Comparison of ENCODE assay signal across 19 mouse cellular contexts in genomic region chr10:44356625-44357024, GRCm38 (mm10).
A peak's percentile ranks its signal among the peaks of the same experiment; 100 is the strongest.
DNase-seq lines count a peak whose midpoint lies in the region; ATAC-seq lines count a peak whose summit lies in the region.
"Had no signal": no experiment of that assay in that cellular context is flagged by ENCODE, and none has a peak within 500 bp of the region (broad histone marks: within the 10 kb centered on the region; RNA-seq: fewer than 3 reads in every experiment).

No protein-coding gene starts in this region.

- 94% methylated on average over 5 of the region's 5 CpGs for WGBS in midbrain, embryonic 11.5 days
- WGBS in midbrain, embryonic 14.5 days, result 94% methylated on average over 5 of the region's 5 CpGs

- no peaks in the 10 kb centered on the region for H3K27me3 ChIP-seq in midbrain, embryonic 11.5 days (ENCODE audit: control insufficient read depth, insufficient read depth, low read length)
- no peaks in the 10 kb centered on the region for H3K27me3 ChIP-seq in midbrain, embryonic 14.5 days (ENCODE audit: control insufficient read depth, insufficient read depth, low read length)
- H3K27me3 ChIP-seq: CH12.LX, Patski had no signal

- no peaks in the 10 kb centered on the region for H3K9me3 ChIP-seq in midbrain, embryonic 11.5 days (ENCODE audit: control insufficient read depth, low read length)
- H3K9me3 ChIP-seq in midbrain, embryonic 14.5 days (ENCODE audit: control insufficient read depth, low read length), result no peaks in the 10 kb centered on the region
- H3K9me3 ChIP-seq: G1E had no signal

- H3K4me1 ChIP-seq in midbrain, embryonic 11.5 days (ENCODE audit: control insufficient read depth, insufficient read depth, low read length), result no peaks in the 10 kb centered on the region
- peaks cover 4% of the 10 kb centered on the region; the same call in 1 of the 2 replicates for H3K4me1 ChIP-seq in midbrain, embryonic 14.5 days (ENCODE audit: control insufficient read depth, insufficient read depth, low read length)

- DNase-seq in heart, adult 11 months, result peak; percentile 79
- DNase-seq in heart, postnatal 36 days, result no peak
- DNase-seq in midbrain, embryonic 11.5 days (ENCODE audit: low spot score, missing footprints), result peak; percentile 62
- no peak for DNase-seq in midbrain, embryonic 14.5 days
- DNase-seq: adrenal gland, adult 2 months; adrenal gland, adult 8-10 months; adrenal gland, postnatal 10 days; adrenal gland, postnatal 14 days; adrenal gland, postnatal 25 days; adrenal gland, postnatal 36 days; B cell, adult 2 months; cerebellum, adult 11 months; cerebellum, adult 11-12 months; cerebellum, adult 18-20 months had no signal

- no peak for ATAC-seq in midbrain, embryonic 11.5 days (ENCODE audit: low FRiP score)
- no peak for ATAC-seq in midbrain, embryonic 14.5 days (ENCODE audit: low FRiP score, low TSS enrichment)
- ATAC-seq: activated CD4-positive, CD25-positive, alpha-beta regulatory T cell, adult 4 months; CD4-positive, CD25-positive, alpha-beta regulatory T cell, adult 4 months; Patski had no signal

- intact Hi-C loops in heart, postnatal 36 days (cut with DNase I), result no loop called here

- no peak overlapping the region for H3K9ac ChIP-seq in midbrain, embryonic 11.5 days (ENCODE audit: low read length)
- no peak overlapping the region for H3K9ac ChIP-seq in midbrain, embryonic 14.5 days (replicated peaks; ENCODE audit: low read length)

- no peak overlapping the region for H3K4me3 ChIP-seq in midbrain, embryonic 11.5 days (ENCODE audit: low read depth, low read length)
- H3K4me3 ChIP-seq in midbrain, embryonic 14.5 days (replicated peaks; ENCODE audit: low read depth, low read length), result no peak overlapping the region

- H3K4me2 ChIP-seq in midbrain, embryonic 11.5 days, result no peak overlapping the region
- H3K4me2 ChIP-seq in midbrain, embryonic 14.5 days (ENCODE audit: low read length), result no peak overlapping the region

- H3K36me3 ChIP-seq in midbrain, embryonic 11.5 days (ENCODE audit: control insufficient read depth, insufficient read depth, low read length), result no peaks in the 10 kb centered on the region
- no peaks in the 10 kb centered on the region for H3K36me3 ChIP-seq in midbrain, embryonic 14.5 days (ENCODE audit: control insufficient read depth, insufficient read depth, low read length)

- H3K27ac ChIP-seq in midbrain, embryonic 11.5 days (ENCODE audit: low read depth, low read length), result no peak overlapping the region
- no peak overlapping the region for H3K27ac ChIP-seq in midbrain, embryonic 14.5 days (replicated peaks; ENCODE audit: low read depth, low read length)

Comparison
In these comparisons a context has a peak if more than half of its experiments do, and no peak if none do; other contexts are left out.
1. DNase-seq: peak in heart, adult 11 months (single experiment) and midbrain, embryonic 11.5 days (single experiment); none in heart, postnatal 36 days (0 of 2) and midbrain, embryonic 14.5 days (single experiment).